Mouse (Mus musculus): ENCODE results near the gene Gatc. TPM values are rescaled to one million over a fixed set of nuclear protein-coding genes. Genes with fewer than 3 reads are reported as not detected.
A peak's percentile ranks its signal among the peaks of the same experiment; 100 is the strongest.

The Gatc gene
- polyA plus RNA-seq, 2 experiments: 23.7 to 29.6 TPM

DNA sequence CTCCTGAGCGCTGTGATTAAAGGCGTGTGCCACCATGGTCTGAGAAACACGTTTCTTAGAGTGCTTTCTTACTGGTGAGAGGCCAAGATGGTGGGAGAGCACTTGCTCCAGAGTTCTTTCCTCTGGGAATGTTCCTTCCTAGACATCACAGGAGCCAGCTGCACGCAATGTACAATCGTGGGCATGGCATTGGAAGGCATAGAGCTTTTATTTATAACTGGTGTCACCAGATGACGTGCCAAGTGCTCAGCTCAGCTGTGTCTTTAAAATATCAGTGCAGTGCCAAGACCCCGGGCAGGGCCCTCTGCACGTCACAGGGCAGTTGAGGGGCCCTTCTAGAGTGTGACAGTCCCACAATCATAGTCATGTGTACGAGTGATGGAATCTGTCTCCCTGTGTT lies 10.0 kb downstream of the Gatc start:
- 89% methylated on average over 9 of the region's 9 CpGs for WGBS
- no peak for ATAC-seq (ENCODE audit: low FRiP score, low read depth)
- Histone ChIP-seq H3K4me1 (ENCODE audit: control insufficient read depth, insufficient read depth, low read length) (peaks cover 16% of the 10 kb centered on the region), H3K27ac (replicated peaks; ENCODE audit: low read depth, low read length) (no peak overlapping the region), H3K36me3 (ENCODE audit: control insufficient read depth, insufficient read depth, low read length) (peaks cover 64% of the 10 kb centered on the region), H3K4me3 (replicated peaks; ENCODE audit: low read length) (no peak overlapping the region), H3K9ac (ENCODE audit: low read depth, low read length, severe bottlenecking) (no peak overlapping the region), H3K27me3 (ENCODE audit: control insufficient read depth, insufficient read depth, low read length) (no peaks in the 10 kb centered on the region), H3K4me2 (replicated peaks; ENCODE audit: low read depth, low read length, severe bottlenecking) (no peak overlapping the region), H3K9me3 (ENCODE audit: control insufficient read depth, low read length) (no peaks in the 10 kb centered on the region)
- DNase-seq (ENCODE audit: low spot score): no peak
- TF ChIP-seq POLR2A (IDR thresholded peaks at IDR 0.05; ENCODE audit: borderline replicate concordance, extremely low read depth, insufficient read depth, insufficient read length): no peak

DNA sequence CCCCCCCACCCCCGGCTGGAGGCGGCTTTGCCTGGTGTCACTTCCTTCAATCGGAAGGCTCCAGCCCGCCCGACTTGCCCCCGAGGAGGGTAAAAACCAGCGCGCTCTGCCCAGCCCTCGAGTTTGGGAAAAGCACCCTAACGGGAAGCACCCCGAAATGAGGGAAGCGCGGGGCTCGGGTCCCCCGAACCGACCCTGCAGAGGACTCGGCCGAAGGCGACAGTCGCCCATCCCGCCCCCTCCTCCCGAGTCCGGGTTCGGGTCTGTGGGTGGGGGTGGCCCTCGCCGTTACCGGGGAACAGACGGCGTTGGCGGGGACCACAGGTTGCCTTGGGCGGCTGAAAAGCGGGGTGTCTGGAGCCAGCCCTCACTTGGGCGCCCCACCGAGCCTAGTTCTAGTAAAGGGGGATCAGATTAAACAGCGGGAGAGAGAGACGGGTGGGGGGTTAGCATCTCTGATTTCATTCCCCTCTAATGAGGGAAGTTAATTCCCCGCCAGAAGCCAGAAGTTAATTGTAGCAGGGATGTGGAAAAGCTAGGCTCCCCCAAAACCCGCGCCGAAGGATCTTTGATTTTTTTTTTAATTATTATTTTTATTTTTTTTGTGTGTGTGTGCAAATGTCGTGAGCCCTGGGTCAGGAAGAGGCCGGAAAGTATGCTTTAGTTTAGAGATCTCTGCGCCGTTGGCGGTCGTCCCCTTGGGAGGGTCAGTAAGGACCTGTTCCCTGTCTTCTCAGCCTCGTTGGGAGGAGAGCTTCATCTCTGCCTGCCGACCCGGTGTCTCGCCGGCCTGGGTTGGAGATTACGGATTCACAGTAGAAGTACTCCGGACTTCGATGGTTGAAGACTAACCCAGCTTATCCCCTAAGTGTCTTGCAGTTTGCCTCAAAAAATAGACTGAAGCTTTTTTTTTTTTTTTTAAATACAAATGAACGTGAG lies 13.1 kb downstream of the Gatc start:
- H3K27me3 ChIP-seq (ENCODE audit: control insufficient read depth, insufficient read depth, low read length): no peaks in the 10 kb centered on the region
- peak overlapping the region; percentile 95 for H3K9ac ChIP-seq (ENCODE audit: low read depth, low read length, severe bottlenecking)
- peaks cover 19% of the 10 kb centered on the region for H3K4me1 ChIP-seq (ENCODE audit: control insufficient read depth, insufficient read depth, low read length)
- peak overlapping the region; percentile 97 for H3K4me3 ChIP-seq (replicated peaks; ENCODE audit: low read length)
- no peak for DNase-seq (ENCODE audit: low spot score)
- no peaks in the 10 kb centered on the region for H3K9me3 ChIP-seq (ENCODE audit: control insufficient read depth, low read length)
- WGBS: under 1% methylated on average over 49 of the region's 55 CpGs
- H3K4me2 ChIP-seq (replicated peaks; ENCODE audit: low read depth, low read length, severe bottlenecking): peak overlapping the region; percentile 71
- peak; percentile 16; the same call in 1 of the 2 replicates for ATAC-seq (ENCODE audit: low FRiP score, low read depth)
- peak overlapping the region; percentile 88 for H3K27ac ChIP-seq (replicated peaks; ENCODE audit: low read depth, low read length)
- peaks cover 33% of the 10 kb centered on the region for H3K36me3 ChIP-seq (ENCODE audit: control insufficient read depth, insufficient read depth, low read length)
- TF ChIP-seq POLR2A (IDR thresholded peaks at IDR 0.05; ENCODE audit: borderline replicate concordance, extremely low read depth, insufficient read depth, insufficient read length): no peak

DNA sequence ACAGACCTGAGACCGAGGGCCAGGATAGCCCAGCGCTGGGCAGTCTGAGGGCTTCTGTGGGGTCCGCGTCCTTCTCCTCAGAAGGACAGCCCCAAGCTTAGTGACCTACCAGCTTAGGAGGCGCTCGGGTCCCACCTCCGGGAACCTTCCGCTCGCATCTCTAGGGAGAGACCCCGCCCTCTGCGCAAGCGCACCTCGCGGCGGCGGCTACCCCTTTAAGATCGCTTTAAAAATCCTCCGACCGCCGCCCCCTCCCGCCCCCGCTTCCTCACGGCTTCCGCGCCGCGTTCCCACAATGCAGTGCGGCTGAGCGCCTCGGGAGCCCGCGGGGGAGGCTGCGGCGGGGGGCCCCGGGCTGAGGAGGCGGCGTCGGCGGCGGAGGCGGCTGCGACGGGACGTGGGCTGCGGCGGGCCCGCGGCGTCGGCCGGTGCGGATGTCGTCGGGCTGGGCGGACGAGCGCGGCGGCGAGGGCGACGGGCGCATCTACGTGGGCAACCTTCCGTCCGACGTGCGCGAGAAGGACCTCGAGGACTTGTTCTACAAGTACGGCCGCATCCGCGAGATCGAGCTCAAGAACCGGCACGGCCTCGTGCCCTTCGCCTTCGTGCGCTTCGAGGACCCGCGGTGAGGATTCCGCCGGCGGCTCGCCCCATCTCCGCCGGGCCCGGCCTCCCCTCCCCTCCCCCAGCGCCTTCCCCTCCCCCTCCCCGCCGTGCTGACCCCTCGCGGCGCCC lies 13.9 kb downstream of the Gatc start, which contains the start of gene Srsf9:
TSS of gene Srsf9 (plus strand) at position 303 of the 735 bp plus-strand sequence.
- Histone ChIP-seq H3K27ac (replicated peaks; ENCODE audit: low read depth, low read length) (peak within 1 kb of the TSS; percentile 88), H3K4me3 (replicated peaks; ENCODE audit: low read length) (peak within 1 kb of the TSS; percentile 97), H3K36me3 (ENCODE audit: control insufficient read depth, insufficient read depth, low read length) (peaks cover 25% of the 10 kb centered on the region), H3K27me3 (ENCODE audit: control insufficient read depth, insufficient read depth, low read length) (no peaks in the 10 kb centered on the region), H3K4me1 (ENCODE audit: control insufficient read depth, insufficient read depth, low read length) (peaks cover 19% of the 10 kb centered on the region), H3K9me3 (ENCODE audit: control insufficient read depth, low read length) (no peaks in the 10 kb centered on the region), H3K9ac (ENCODE audit: low read depth, low read length, severe bottlenecking) (peak within 1 kb of the TSS; percentile 95), H3K4me2 (replicated peaks; ENCODE audit: low read depth, low read length, severe bottlenecking) (peak within 1 kb of the TSS; percentile 71)
- WGBS: under 1% methylated on average over 57 of the region's 97 CpGs
- peak; percentile 90 for DNase-seq (ENCODE audit: low spot score)
- 0 out of 2 replicates have a peak, but pooled peaks have one; percentile 28 for TF ChIP-seq POLR2A (IDR thresholded peaks at IDR 0.05; ENCODE audit: borderline replicate concordance, extremely low read depth, insufficient read depth, insufficient read length)
- ATAC-seq (ENCODE audit: low FRiP score, low read depth): peak; percentile 92

DNA sequence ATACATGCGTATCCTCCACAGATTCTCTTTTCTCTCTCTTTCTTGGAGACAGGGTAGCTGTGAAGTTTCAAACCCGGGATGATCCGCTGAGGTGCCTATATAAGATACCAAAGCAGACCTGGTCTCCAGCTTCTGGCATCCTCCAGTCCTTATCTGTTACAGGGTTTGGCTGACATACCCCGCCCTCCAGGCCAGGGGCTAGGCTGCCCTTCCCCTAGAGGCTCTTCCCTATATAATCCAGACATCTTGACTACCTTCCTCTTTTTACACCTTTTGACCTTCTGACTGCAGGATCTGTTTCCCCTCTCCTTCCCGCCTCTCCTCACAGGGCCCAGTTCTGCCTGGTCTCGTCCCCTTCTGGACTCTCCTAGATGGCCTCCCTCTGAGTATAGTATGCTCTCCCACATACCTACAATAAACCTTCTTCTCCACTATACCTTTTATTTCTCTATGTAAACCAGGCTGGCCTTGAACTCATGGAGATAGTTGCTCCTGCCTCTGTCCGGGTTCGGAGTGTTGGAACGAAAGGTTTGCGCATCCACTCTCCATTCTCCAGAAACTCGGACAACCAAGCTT lies 14.6 kb downstream of the Gatc start:
- ATAC-seq (ENCODE audit: low FRiP score, low read depth): 0 out of 2 replicates have a peak, but pooled peaks have one; percentile 13
- H3K4me2 ChIP-seq (replicated peaks; ENCODE audit: low read depth, low read length, severe bottlenecking): peak overlapping the region; percentile 51
- H3K9ac ChIP-seq (ENCODE audit: low read depth, low read length, severe bottlenecking): peak overlapping the region; percentile 95

More for the DNA sequence above, 14.6 kb downstream of the Gatc start:
- peak overlapping the region; percentile 97 for H3K4me3 ChIP-seq (replicated peaks; ENCODE audit: low read length)
- H3K27ac ChIP-seq (replicated peaks; ENCODE audit: low read depth, low read length): peak overlapping the region; percentile 88
- H3K9me3 ChIP-seq (ENCODE audit: control insufficient read depth, low read length): no peaks in the 10 kb centered on the region
- no peak for DNase-seq (ENCODE audit: low spot score)
- H3K27me3 ChIP-seq (ENCODE audit: control insufficient read depth, insufficient read depth, low read length): no peaks in the 10 kb centered on the region
- peaks cover 18% of the 10 kb centered on the region for H3K36me3 ChIP-seq (ENCODE audit: control insufficient read depth, insufficient read depth, low read length)
- H3K4me1 ChIP-seq (ENCODE audit: control insufficient read depth, insufficient read depth, low read length): peaks cover 19% of the 10 kb centered on the region
- no peak for TF ChIP-seq POLR2A (IDR thresholded peaks at IDR 0.05; ENCODE audit: borderline replicate concordance, extremely low read depth, insufficient read depth, insufficient read length)
- 21% methylated on average over 11 of the region's 11 CpGs for WGBS
